Mouse (Mus musculus) cortical plate, adult 2 months (tissue): ENCODE data around the gene Pdhx.

Experiments used
- CTCF ChIP-seq: fragments of 200-500 bp; IDR thresholded peaks from 2 replicates; pipeline ENCODE4 v1.5.1; 2011; ENCODE audit warnings: mild to moderate bottlenecking, control low read depth, low read length; ENCODE audit not compliant: insufficient read depth; ENCODE audit errors: extremely low read depth
- POLR2A ChIP-seq: fragments of 200-500 bp; IDR thresholded peaks from 2 replicates; pipeline ENCODE4 v1.6.1; 2011; ENCODE audit warnings: mild to moderate bottlenecking, low read length, control low read depth; ENCODE audit not compliant: insufficient read depth; ENCODE audit errors: extremely low read depth

DNA sequence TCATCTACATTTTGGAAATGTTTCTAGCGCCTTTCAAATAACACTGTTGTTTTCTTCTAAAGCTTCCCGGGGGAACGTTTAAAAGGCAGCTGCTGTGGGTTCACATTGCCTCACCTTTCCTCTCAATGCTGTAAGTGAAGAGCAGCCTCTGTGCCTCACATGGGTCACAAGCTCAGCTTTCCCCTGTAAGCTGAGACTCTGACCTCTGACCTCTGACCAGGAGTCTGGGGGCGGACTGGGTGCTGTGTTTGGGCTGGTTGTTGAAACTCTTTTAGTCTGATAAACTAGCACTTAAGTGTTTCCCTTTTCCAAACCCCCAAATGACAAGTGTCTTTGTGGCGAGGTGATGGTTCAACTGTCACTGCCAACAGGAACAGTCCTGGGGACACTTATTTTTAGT, 100.7 kb downstream of the Pdhx start:
- no peak for TF ChIP-seq CTCF
- no peak for TF ChIP-seq POLR2A
